Mouse (Mus musculus) small intestine, adult 2 months (tissue): ENCODE measurements around the gene Caps2.
"Not testable (repeated sequence)": the region's sequence is repeated elsewhere in the genome, so short reads cannot be mapped to it uniquely, and the experiment has no call there.

ENCODE experiments used
- CTCF ChIP-seq: fragments of 200-500 bp; IDR thresholded peaks from 2 replicates; pipeline ENCODE4 v1.5.1; 2012; ENCODE audit warnings: low read depth, mild to moderate bottlenecking, control low read depth, inconsistent platforms, low read length, moderate library complexity, mixed read lengths; ENCODE audit not compliant: insufficient replicate concordance, insufficient read length; ENCODE audit errors: extremely low read depth
- POLR2A ChIP-seq: fragments of 200-500 bp; IDR thresholded peaks from 2 replicates; pipeline ENCODE4 v1.6.1; 2012; ENCODE audit warnings: low read depth, mild to moderate bottlenecking, control low read depth, inconsistent platforms, low read length, moderate library complexity

GRCm38 (mm10) chr10:112159882-112160560 is 3.4 kb upstream of the Caps2 start, which contains the start of gene Glipr1l3:
- TF ChIP-seq CTCF: peak; percentile 18; the same call in 1 of the 2 replicates
- TF ChIP-seq POLR2A: not testable (repeated sequence)
